Comparison of ENCODE assay signal across 23 mouse cellular contexts in the genomic region with DNA sequence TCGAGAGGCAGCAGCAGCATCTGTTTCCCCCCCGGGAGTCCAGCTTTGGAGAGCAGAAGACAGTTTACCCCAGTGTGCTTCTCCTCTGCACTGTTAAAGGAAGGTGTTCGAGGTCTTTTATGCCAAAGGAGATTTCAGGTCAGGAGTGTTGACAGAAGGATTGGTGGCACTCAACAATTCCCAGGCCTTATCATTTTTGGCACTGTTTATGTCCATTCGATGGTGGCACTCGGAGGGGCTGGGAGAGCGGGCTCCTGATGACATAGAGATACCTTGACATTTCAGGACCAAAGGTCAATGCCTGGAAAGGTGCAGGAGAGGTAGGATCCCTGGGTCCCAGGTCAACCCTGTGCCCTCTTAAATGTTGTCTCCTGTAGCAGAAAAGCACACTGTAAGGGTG. TPM values are rescaled to one million over a fixed set of nuclear protein-coding genes. Genes with fewer than 3 reads are reported as not detected.
DNase-seq lines count a peak whose midpoint lies in the region; ATAC-seq and TF ChIP-seq lines count a peak whose summit lies in the region.
"Had no signal": no experiment of that assay in that cellular context is flagged by ENCODE, and none has a peak within 500 bp of the region (broad histone marks: within the 10 kb centered on the region; RNA-seq: fewer than 3 reads in every experiment).

No protein-coding gene starts in this region.

- H3K4me3 ChIP-seq in heart, embryonic 11.5 days (ENCODE audit: low read depth, low read length), result no peak overlapping the region
- H3K4me3 ChIP-seq in heart, embryonic 14.5 days (ENCODE audit: control insufficient read depth in 1 of 2, insufficient read depth in 1 of 2, low read depth in 1 of 2, low read length in 2 of 2), result no peak overlapping the region
- H3K4me3 ChIP-seq in heart, embryonic 12.5 days, result no peak overlapping the region
- H3K4me3 ChIP-seq in heart, postnatal 0 days (ENCODE audit: low read depth, low read length), result no peak overlapping the region
- H3K4me3 ChIP-seq: embryonic facial prominence, embryonic 15.5 days; erythroblast, embryonic 14.5 days; forebrain, embryonic 10.5 days; hindbrain, embryonic 13.5 days had no signal

- H3K27ac ChIP-seq in heart, embryonic 11.5 days (ENCODE audit: low read depth, low read length), result no peak overlapping the region
- peak overlapping the region in 1 of 2 experiments; percentile 45; a peak in 1 of 4 replicates for H3K27ac ChIP-seq in heart, embryonic 14.5 days (replicated peaks in 1 of 2; ENCODE audit: control insufficient read depth in 1 of 2, insufficient read depth in 1 of 2, low read depth in 2 of 2, low read length in 2 of 2)
- H3K27ac ChIP-seq in heart, embryonic 12.5 days (ENCODE audit: poor library complexity, severe bottlenecking), result no peak overlapping the region
- H3K27ac ChIP-seq in heart, postnatal 0 days (ENCODE audit: low read depth), result peak overlapping the region; percentile 44
- H3K27ac ChIP-seq: embryonic facial prominence, embryonic 15.5 days; forebrain, embryonic 10.5 days; hindbrain, embryonic 13.5 days; hindbrain, postnatal 0 days had no signal

- H3K9ac ChIP-seq in heart, embryonic 11.5 days (ENCODE audit: low read depth, low read length), result no peak overlapping the region
- H3K9ac ChIP-seq in heart, embryonic 14.5 days (ENCODE audit: low read length), result no peak overlapping the region
- H3K9ac ChIP-seq in heart, embryonic 12.5 days, result no peak overlapping the region
- no peak overlapping the region for H3K9ac ChIP-seq in heart, postnatal 0 days (replicated peaks; ENCODE audit: low read depth, low read length)
- H3K9ac ChIP-seq: embryonic facial prominence, embryonic 15.5 days; hindbrain, embryonic 13.5 days had no signal

- no peak overlapping the region for H3K4me2 ChIP-seq in heart, embryonic 11.5 days
- H3K4me2 ChIP-seq in heart, embryonic 14.5 days (ENCODE audit: low read length), result no peak overlapping the region
- H3K4me2 ChIP-seq in heart, embryonic 12.5 days, result no peak overlapping the region
- H3K4me2 ChIP-seq in heart, postnatal 0 days (ENCODE audit: low read depth, low read length), result no peak overlapping the region
- H3K4me2 ChIP-seq: embryonic facial prominence, embryonic 15.5 days; hindbrain, embryonic 13.5 days had no signal

- no peaks in the 10 kb centered on the region for H3K36me3 ChIP-seq in heart, embryonic 11.5 days (ENCODE audit: control insufficient read depth, insufficient read depth, low read length)
- no peaks in the 10 kb centered on the region for H3K36me3 ChIP-seq in heart, embryonic 14.5 days (ENCODE audit: control insufficient read depth, insufficient read depth, low read length)
- H3K36me3 ChIP-seq in heart, embryonic 12.5 days, result no peaks in the 10 kb centered on the region
- no peaks in the 10 kb centered on the region for H3K36me3 ChIP-seq in heart, postnatal 0 days (replicated peaks; ENCODE audit: control insufficient read depth, insufficient read depth, low read length)
- H3K36me3 ChIP-seq: embryonic facial prominence, embryonic 15.5 days; forebrain, embryonic 10.5 days; hindbrain, embryonic 13.5 days had no signal

- TF ChIP-seq EP300 in heart, postnatal 0 days (IDR thresholded peaks at IDR 0.05; ENCODE audit: low read depth), result peak; percentile 24; the same call in 1 of the 2 replicates

- 30% methylated on average over 6 of the region's 6 CpGs for WGBS in heart, embryonic 11.5 days (ENCODE audit: insufficient replicate concordance)
- WGBS in heart, embryonic 14.5 days, result 23% methylated on average over 6 of the region's 6 CpGs
- WGBS in heart, embryonic 12.5 days, result 18% methylated on average over 6 of the region's 6 CpGs
- WGBS in heart, postnatal 0 days, result 19% methylated on average over 6 of the region's 6 CpGs

- no peak for TF ChIP-seq CTCF in heart, postnatal 0 days (IDR thresholded peaks at IDR 0.05; ENCODE audit: low read depth)

- DNase-seq in heart, adult 18-20 months, result peak; percentile 33 to 49
- DNase-seq in heart, postnatal 0 days (ENCODE audit: low spot score), result peak; percentile 52
- no peak for DNase-seq in thymus, postnatal 10 days (ENCODE audit: low spot score in 2 of 2)
- DNase-seq in left cerebral cortex, postnatal 4 days, result no peak
- DNase-seq: adrenal gland, adult 2 months; adrenal gland, postnatal 25 days; cerebellum, adult 18-20 months; cerebellum, adult 9-11 months; cerebellum, postnatal 36 days; embryo, embryonic 11 days; gastrocnemius, postnatal 36 days; kidney, adult 11 months; kidney, adult 9 months had no signal

- no peak for ATAC-seq in heart, embryonic 11.5 days (replicated peaks; ENCODE audit: insufficient number of reproducible peaks, low FRiP score, low TSS enrichment)
- peak; percentile 59 for ATAC-seq in heart, embryonic 14.5 days (ENCODE audit: insufficient number of reproducible peaks, insufficient read depth, low FRiP score, low read depth)
- ATAC-seq in heart, embryonic 12.5 days (ENCODE audit: insufficient number of reproducible peaks, low FRiP score), result no peak
- ATAC-seq in heart, postnatal 0 days (ENCODE audit: insufficient read depth, low read depth), result peak; percentile 64
- ATAC-seq: forebrain, embryonic 14.5 days; hindbrain, postnatal 0 days had no signal

- intact Hi-C loops in left cerebral cortex, postnatal 4 days (cut with DNase I), result no loop called here

- no peaks in the 10 kb centered on the region for H3K4me1 ChIP-seq in heart, embryonic 11.5 days (ENCODE audit: control insufficient read depth, insufficient read depth, low read length)
- H3K4me1 ChIP-seq in heart, embryonic 14.5 days (ENCODE audit: control insufficient read depth in 2 of 2, insufficient read depth in 2 of 2, low read length in 2 of 2), result peaks cover 9 to 14% of the 10 kb centered on the region in 2 experiments
- H3K4me1 ChIP-seq in heart, embryonic 12.5 days (replicated peaks), result peaks cover 17% of the 10 kb centered on the region
- no peaks in the 10 kb centered on the region for H3K4me1 ChIP-seq in heart, postnatal 0 days (ENCODE audit: control insufficient read depth, insufficient read depth)
- H3K4me1 ChIP-seq: embryonic facial prominence, embryonic 15.5 days; hindbrain, embryonic 13.5 days had no signal

- no peaks in the 10 kb centered on the region for H3K27me3 ChIP-seq in heart, embryonic 11.5 days (ENCODE audit: control insufficient read depth, insufficient read depth, low read length)
- no peaks in the 10 kb centered on the region for H3K27me3 ChIP-seq in heart, embryonic 14.5 days (ENCODE audit: control insufficient read depth, insufficient read depth, low read length)
- no peaks in the 10 kb centered on the region for H3K27me3 ChIP-seq in heart, embryonic 12.5 days (replicated peaks)
- no peaks in the 10 kb centered on the region for H3K27me3 ChIP-seq in heart, postnatal 0 days (ENCODE audit: control insufficient read depth, insufficient read depth, low read length)
- H3K27me3 ChIP-seq: embryonic facial prominence, embryonic 15.5 days; hindbrain, embryonic 13.5 days had no signal

- no peaks in the 10 kb centered on the region for H3K9me3 ChIP-seq in heart, embryonic 11.5 days (replicated peaks; ENCODE audit: control insufficient read depth, low read length)
- no peaks in the 10 kb centered on the region for H3K9me3 ChIP-seq in heart, embryonic 14.5 days (ENCODE audit: control insufficient read depth, low read length)
- no peaks in the 10 kb centered on the region for H3K9me3 ChIP-seq in heart, embryonic 12.5 days (replicated peaks)
- no peaks in the 10 kb centered on the region for H3K9me3 ChIP-seq in heart, postnatal 0 days (replicated peaks; ENCODE audit: control insufficient read depth, low read length)
- H3K9me3 ChIP-seq: embryonic facial prominence, embryonic 15.5 days; forebrain, embryonic 10.5 days had no signal

RNA-seq across cellular contexts. Expression of a gene that starts 31.2 kb away (rescaled TPM):
- 10 to 100 TPM; 36.6 to 44.4 TPM for total RNA-seq in heart, adult 18-20 months (2021)
- 12.6 and 17.9 TPM in 2 replicates for polyA plus RNA-seq in heart, embryonic 11.5 days (2014; fragmentation: Nextera tagmentation; extraction: Ambion mirVana)
- 21.0 and 21.7 TPM in 2 replicates for polyA plus RNA-seq in heart, embryonic 14.5 days (2014; fragmentation: Nextera tagmentation; extraction: Ambion mirVana)
- 26.5 and 29.6 TPM in 2 replicates for polyA plus RNA-seq in heart, embryonic 12.5 days (2016; fragmentation: Nextera tagmentation; extraction: Ambion mirVana)
- 23.1 and 31.5 TPM in 2 replicates for total RNA-seq in heart, postnatal 0 days (2014; rRNA removed; ENCODE audit: low replicate concordance)
- 17.3 and 17.8 TPM in 2 replicates for polyA plus RNA-seq in heart, postnatal 0 days (2015; fragmentation: Nextera tagmentation; extraction: Ambion mirVana)
- total RNA-seq in left cerebral cortex, postnatal 4 days (2021), result 10 to 100 TPM; 11.6 to 16.3 TPM
- total RNA-seq: hematopoietic stem cell, adult 5-6 weeks had no signal

Comparison
In these comparisons a context has a peak if more than half of its experiments do, and no peak if none do; other contexts are left out.
1. ATAC-seq: peak in heart, embryonic 14.5 days (single experiment) and heart, postnatal 0 days (single experiment); none in heart, embryonic 11.5 days (single experiment) and heart, embryonic 12.5 days (single experiment).
2. DNase-seq: peak in heart, adult 18-20 months (2 of 2) and heart, postnatal 0 days (single experiment); none in thymus, postnatal 10 days (0 of 2) and left cerebral cortex, postnatal 4 days (single experiment).